Mouse (Mus musculus) c-Kit-positive CD71-positive TER-119-negative erythroid progenitor cells, embryonic 14.5 days (primary cell): ENCODE data around the gene Gm14305.
"Not testable (repeated sequence)": the region's sequence is repeated elsewhere in the genome, so short reads cannot be mapped to it uniquely, and the experiment has no call there.

ENCODE experiments used
- DNase-seq: peaks from one replicate; pipeline ENCODE4 v3.0.0-alpha.2; 2013; ENCODE audit warnings: low read depth

Gm14305 gene

DNA sequence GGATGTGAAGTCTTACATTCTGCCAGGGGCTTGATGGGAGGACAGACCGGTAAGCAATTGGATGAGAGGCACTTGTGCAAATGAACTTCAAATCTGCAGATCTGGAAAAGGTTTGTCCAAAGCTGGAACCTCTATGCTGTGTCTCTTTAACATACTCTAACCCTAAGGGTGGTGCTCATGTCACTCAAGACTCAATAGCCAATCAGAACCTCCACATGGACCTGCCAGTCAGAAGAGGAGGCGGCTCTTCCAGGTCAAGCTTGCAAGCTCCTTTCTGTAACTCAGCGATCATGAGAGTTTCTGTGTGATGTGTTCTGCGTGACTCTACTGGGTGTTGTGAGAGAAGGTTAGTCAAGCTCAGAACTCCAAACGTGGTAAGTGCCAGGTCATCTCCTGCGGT is at the start of gene Gm14305:
Gene Gm14305 (plus strand): TSS at position 278 of the 400 bp plus-strand sequence.
- DNase-seq, result not testable (repeated sequence)

DNA sequence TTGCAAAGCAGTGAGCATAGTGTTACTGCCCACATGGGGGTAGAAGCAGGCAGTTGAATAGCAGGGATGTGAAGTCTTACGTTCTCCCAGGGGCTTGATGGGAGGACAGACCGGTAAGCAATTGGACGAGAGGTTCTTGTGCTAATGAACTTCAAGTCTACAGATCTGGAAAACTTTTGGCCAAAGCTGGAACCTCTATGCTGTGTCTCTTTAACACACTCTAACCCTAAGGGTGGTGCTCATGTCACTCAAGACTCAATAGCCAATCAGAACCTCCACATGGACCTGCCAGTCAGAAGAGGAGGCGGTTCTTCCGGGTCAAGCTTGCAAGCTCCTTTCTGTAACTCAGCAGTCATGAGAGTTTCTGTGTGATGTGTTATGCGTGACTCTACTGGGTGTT is 37.9 kb upstream of the Gm14305 start, which contains the start of gene Zfp973:
Gene Zfp973 (plus strand): TSS at position 301 of the 400 bp plus-strand sequence.
- DNase-seq, result not testable (repeated sequence)
